Mouse (Mus musculus): ENCODE measurements around the gene Lhx9. TPM values are rescaled to one million over a fixed set of nuclear protein-coding genes. Genes with fewer than 3 reads are reported as not detected.
A peak's percentile ranks its signal among the peaks of the same experiment; 100 is the strongest.

Lhx9 gene
- polyA plus RNA-seq, 1 experiment from 2014 or later = 17.0 TPM

GRCm38 (mm10) chr1:138822985-138823322 lies 25.4 kb downstream of the Lhx9 start:
- no peak overlapping the region for H3K27ac ChIP-seq (ENCODE audit: low read length)
- no peak overlapping the region for H3K4me2 ChIP-seq (ENCODE audit: low read length)
- WGBS = 100% methylated on average over 1 of the region's 1 CpGs
- no peaks in the 10 kb centered on the region for H3K4me1 ChIP-seq (replicated peaks; ENCODE audit: control insufficient read depth, insufficient read depth, low read length)
- no peaks in the 10 kb centered on the region for H3K27me3 ChIP-seq (replicated peaks; ENCODE audit: control insufficient read depth, insufficient read depth, low read length)
- H3K4me3 ChIP-seq (replicated peaks; ENCODE audit: low read length) = no peak overlapping the region
- no peaks in the 10 kb centered on the region for H3K36me3 ChIP-seq (ENCODE audit: control insufficient read depth, insufficient read depth)
- H3K9me3 ChIP-seq (ENCODE audit: control insufficient read depth, low read length) = no peaks in the 10 kb centered on the region
- H3K9ac ChIP-seq (replicated peaks; ENCODE audit: low read depth, low read length) = no peak overlapping the region
- no peak for ATAC-seq

- no peak for ATAC-seq
- no peaks in the 10 kb centered on the region for H3K4me1 ChIP-seq (replicated peaks; ENCODE audit: control insufficient read depth, insufficient read depth, low read length)
- WGBS = 91% methylated on average over 7 of the region's 7 CpGs
- H3K4me3 ChIP-seq (replicated peaks; ENCODE audit: low read length) = no peak overlapping the region
- H3K27me3 ChIP-seq (replicated peaks; ENCODE audit: control insufficient read depth, insufficient read depth, low read length) = no peaks in the 10 kb centered on the region
- no peaks in the 10 kb centered on the region for H3K9me3 ChIP-seq (ENCODE audit: control insufficient read depth, low read length)
- no peak overlapping the region for H3K27ac ChIP-seq (ENCODE audit: low read length)
- no peak overlapping the region for H3K4me2 ChIP-seq (ENCODE audit: low read length)
- no peak overlapping the region for H3K9ac ChIP-seq (replicated peaks; ENCODE audit: low read depth, low read length)
- H3K36me3 ChIP-seq (ENCODE audit: control insufficient read depth, insufficient read depth) = no peaks in the 10 kb centered on the region
These were observed 26.0 kb downstream of the Lhx9 start for GRCm38 (mm10) chr1:138822255-138822984.

GRCm38 (mm10) chr1:138801732-138802131 lies 46.6 kb downstream of the Lhx9 start:
- no peak for ATAC-seq
- Histone ChIP-seq H3K9me3 (ENCODE audit: control insufficient read depth, low read length) (no peaks in the 10 kb centered on the region), H3K27me3 (replicated peaks; ENCODE audit: control insufficient read depth, insufficient read depth, low read length) (no peaks in the 10 kb centered on the region), H3K27ac (ENCODE audit: low read length) (no peak overlapping the region), H3K9ac (replicated peaks; ENCODE audit: low read depth, low read length) (no peak overlapping the region), H3K4me2 (ENCODE audit: low read length) (no peak overlapping the region), H3K4me1 (replicated peaks; ENCODE audit: control insufficient read depth, insufficient read depth, low read length) (no peaks in the 10 kb centered on the region), H3K36me3 (ENCODE audit: control insufficient read depth, insufficient read depth) (no peaks in the 10 kb centered on the region), H3K4me3 (replicated peaks; ENCODE audit: low read length) (no peak overlapping the region)
- 76% methylated on average over 3 of the region's 3 CpGs for WGBS

- no peak for ATAC-seq
- no peaks in the 10 kb centered on the region for H3K36me3 ChIP-seq (ENCODE audit: control insufficient read depth, insufficient read depth)
- H3K4me2 ChIP-seq (ENCODE audit: low read length) = no peak overlapping the region
- H3K27ac ChIP-seq (ENCODE audit: low read length) = no peak overlapping the region
- no peaks in the 10 kb centered on the region for H3K4me1 ChIP-seq (replicated peaks; ENCODE audit: control insufficient read depth, insufficient read depth, low read length)
- H3K27me3 ChIP-seq (replicated peaks; ENCODE audit: control insufficient read depth, insufficient read depth, low read length) = no peaks in the 10 kb centered on the region
- no peaks in the 10 kb centered on the region for H3K9me3 ChIP-seq (ENCODE audit: control insufficient read depth, low read length)
- WGBS = 65% methylated on average over 3 of the region's 3 CpGs
- H3K4me3 ChIP-seq (replicated peaks; ENCODE audit: low read length) = no peak overlapping the region
- H3K9ac ChIP-seq (replicated peaks; ENCODE audit: low read depth, low read length) = no peak overlapping the region
These were observed 47.1 kb downstream of the Lhx9 start for GRCm38 (mm10) chr1:138801296-138801695.

GRCm38 (mm10) chr1:138799692-138800314 lies 48.6 kb downstream of the Lhx9 start:
- no peaks in the 10 kb centered on the region for H3K9me3 ChIP-seq (ENCODE audit: control insufficient read depth, low read length)
- H3K4me2 ChIP-seq (ENCODE audit: low read length) = no peak overlapping the region
- ATAC-seq = no peak
- H3K4me1 ChIP-seq (replicated peaks; ENCODE audit: control insufficient read depth, insufficient read depth, low read length) = no peaks in the 10 kb centered on the region
- H3K36me3 ChIP-seq (ENCODE audit: control insufficient read depth, insufficient read depth) = no peaks in the 10 kb centered on the region
- no peak overlapping the region for H3K27ac ChIP-seq (ENCODE audit: low read length)
- H3K9ac ChIP-seq (replicated peaks; ENCODE audit: low read depth, low read length) = no peak overlapping the region
- no peaks in the 10 kb centered on the region for H3K27me3 ChIP-seq (replicated peaks; ENCODE audit: control insufficient read depth, insufficient read depth, low read length)
- H3K4me3 ChIP-seq (replicated peaks; ENCODE audit: low read length) = no peak overlapping the region

GRCm38 (mm10) chr1:138798110-138798509 lies 50.3 kb downstream of the Lhx9 start:
- Histone ChIP-seq H3K27me3 (replicated peaks; ENCODE audit: control insufficient read depth, insufficient read depth, low read length) (no peaks in the 10 kb centered on the region), H3K4me1 (replicated peaks; ENCODE audit: control insufficient read depth, insufficient read depth, low read length) (no peaks in the 10 kb centered on the region), H3K9ac (replicated peaks; ENCODE audit: low read depth, low read length) (no peak overlapping the region), H3K4me2 (ENCODE audit: low read length) (no peak overlapping the region), H3K4me3 (replicated peaks; ENCODE audit: low read length) (no peak overlapping the region), H3K9me3 (ENCODE audit: control insufficient read depth, low read length) (no peaks in the 10 kb centered on the region), H3K36me3 (ENCODE audit: control insufficient read depth, insufficient read depth) (no peaks in the 10 kb centered on the region), H3K27ac (ENCODE audit: low read length) (no peak overlapping the region)
- WGBS = 69% methylated on average over 5 of the region's 5 CpGs
- ATAC-seq = 0 out of 2 replicates have a peak, but pooled peaks have one; percentile 57

GRCm38 (mm10) chr1:138785856-138786255 lies 62.5 kb downstream of the Lhx9 start:
- 40% methylated on average over 10 of the region's 10 CpGs for WGBS
- ATAC-seq = no peak

GRCm38 (mm10) chr1:138784019-138784418 lies 64.4 kb downstream of the Lhx9 start:
- WGBS = 71% methylated on average over 5 of the region's 5 CpGs
- ATAC-seq = no peak

More at GRCm38 (mm10) chr1:138785856-138786255, 62.5 kb downstream of the Lhx9 start:
- H3K4me2 ChIP-seq (ENCODE audit: low read length) = no peak overlapping the region
- H3K9ac ChIP-seq (replicated peaks; ENCODE audit: low read depth, low read length) = no peak overlapping the region
- H3K36me3 ChIP-seq (ENCODE audit: control insufficient read depth, insufficient read depth) = no peaks in the 10 kb centered on the region
- H3K27ac ChIP-seq (ENCODE audit: low read length) = no peak overlapping the region
- H3K4me1 ChIP-seq (replicated peaks; ENCODE audit: control insufficient read depth, insufficient read depth, low read length) = no peaks in the 10 kb centered on the region
- no peaks in the 10 kb centered on the region for H3K9me3 ChIP-seq (ENCODE audit: control insufficient read depth, low read length)
- H3K27me3 ChIP-seq (replicated peaks; ENCODE audit: control insufficient read depth, insufficient read depth, low read length) = no peaks in the 10 kb centered on the region
- H3K4me3 ChIP-seq (replicated peaks; ENCODE audit: low read length) = no peak overlapping the region

More at GRCm38 (mm10) chr1:138784019-138784418, 64.4 kb downstream of the Lhx9 start:
- Histone ChIP-seq H3K36me3 (ENCODE audit: control insufficient read depth, insufficient read depth) (no peaks in the 10 kb centered on the region), H3K9ac (replicated peaks; ENCODE audit: low read depth, low read length) (no peak overlapping the region), H3K27ac (ENCODE audit: low read length) (no peak overlapping the region), H3K4me1 (replicated peaks; ENCODE audit: control insufficient read depth, insufficient read depth, low read length) (no peaks in the 10 kb centered on the region), H3K4me3 (replicated peaks; ENCODE audit: low read length) (no peak overlapping the region), H3K4me2 (ENCODE audit: low read length) (no peak overlapping the region), H3K9me3 (ENCODE audit: control insufficient read depth, low read length) (no peaks in the 10 kb centered on the region), H3K27me3 (replicated peaks; ENCODE audit: control insufficient read depth, insufficient read depth, low read length) (no peaks in the 10 kb centered on the region)
